Mouse (Mus musculus) kidney, adult 11 months (tissue): Measurements from ENCODE around the gene Phospho1.
"Not testable (repeated sequence)": the region's sequence is repeated elsewhere in the genome, so short reads cannot be mapped to it uniquely, and the experiment has no call there.

Experiments
- DNase-seq: peaks from one replicate; pipeline ENCODE4 v3.0.0; 2022

Gene Phospho1

GRCm38 (mm10) chr11:95869442-95869841, 45.1 kb downstream of the Phospho1 start:
- no peak for DNase-seq

GRCm38 (mm10) chr11:95869918-95870470, 45.7 kb downstream of the Phospho1 start:
- DNase-seq = no peak

GRCm38 (mm10) chr11:95875804-95876203, 51.5 kb downstream of the Phospho1 start:
- DNase-seq = no peak

GRCm38 (mm10) chr11:95876296-95876695, 52.0 kb downstream of the Phospho1 start:
- no peak for DNase-seq

GRCm38 (mm10) chr11:95879861-95880260, 55.6 kb downstream of the Phospho1 start:
- not testable (repeated sequence) for DNase-seq
